Mouse (Mus musculus) kidney, adult 2 months (tissue): ENCODE measurements around the gene Fyttd1.

Experiments used
- CTCF ChIP-seq: fragments of 200-500 bp; conservative IDR thresholded peaks from 2 replicates; pipeline ENCODE4 v1.5.1; 2011; ENCODE audit warnings: low read depth, mild to moderate bottlenecking, control low read depth, low read length, moderate library complexity, mixed read lengths; ENCODE audit not compliant: insufficient read depth, insufficient read length
- POLR2A ChIP-seq: fragments of 200-500 bp; IDR thresholded peaks from one replicate; pipeline ENCODE4 v1.6.1; 2011; ENCODE audit warnings: low read depth, low read length, control low read depth

DNA sequence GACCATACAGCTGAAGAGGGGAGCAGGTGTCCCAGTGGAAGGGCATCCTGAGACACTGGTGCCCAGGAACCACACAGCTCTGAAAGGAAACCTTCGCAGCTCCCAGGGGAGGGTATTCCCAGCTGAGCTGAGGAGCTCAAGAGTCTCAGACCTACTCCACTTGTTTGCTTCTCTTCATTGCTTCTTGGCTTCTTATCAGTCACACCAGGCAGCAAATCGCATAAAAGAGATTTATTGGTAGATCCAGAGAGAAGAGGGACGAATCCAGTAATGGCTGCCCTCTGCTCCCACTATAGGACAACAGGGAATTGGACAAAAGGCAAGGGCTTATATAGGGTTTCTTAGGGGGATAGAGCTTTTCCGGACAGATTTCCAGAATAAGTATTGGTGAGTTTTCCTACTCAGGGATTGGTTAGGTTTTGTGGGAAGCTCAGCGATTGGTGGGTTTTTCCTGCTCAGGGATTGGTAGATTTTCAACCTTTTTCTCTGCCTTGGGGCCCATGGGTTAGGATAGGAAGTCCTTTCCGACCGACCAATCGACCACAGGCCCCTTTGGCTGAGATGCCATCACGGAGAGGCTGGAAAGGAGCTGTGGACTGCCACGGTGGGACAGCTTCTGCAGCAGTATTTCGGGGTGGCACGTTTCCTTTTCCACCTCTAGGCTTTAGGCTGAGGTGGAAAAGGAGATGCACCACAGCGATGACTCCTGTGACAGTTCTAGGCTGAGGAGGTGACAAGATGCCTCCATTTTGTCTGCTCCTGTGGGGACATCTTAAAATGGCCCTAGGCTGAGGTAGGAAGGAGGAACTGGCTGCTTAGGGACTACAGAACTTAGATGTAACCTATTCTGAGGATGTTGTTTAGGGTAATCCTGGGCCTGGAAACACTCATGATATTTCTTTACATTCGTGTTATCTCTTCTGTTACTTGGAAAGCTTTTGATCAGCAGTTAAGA is 1.9 kb downstream of the Fyttd1 start:
- TF ChIP-seq CTCF (no peak), POLR2A (no peak)
